Mouse (Mus musculus) forebrain, embryonic 14.5 days (tissue): ENCODE data around the gene Igf2r. TPM values are rescaled to one million over a fixed set of nuclear protein-coding genes. Genes with fewer than 3 reads are reported as not detected.

Experiments used
- ATAC-seq: fragments of 200-750 bp; cut with Nextera tagmentation; 2 replicates; pipeline ENCODE4 v1.8.0; 2017; ENCODE audit warnings: mild to moderate bottlenecking, moderate library complexity
- DNase-seq: peaks from one replicate; pipeline ENCODE4 v3.0.0-alpha.2; 2015; ENCODE audit warnings: low spot score
- H3K27ac ChIP-seq: fragments of 300-500 bp; sonication (generic); 2 replicates; pipeline ENCODE4 v1.5.1; 2014; ENCODE audit warnings: low read depth, mild to moderate bottlenecking, control low read depth, low read length, moderate library complexity
- H3K27me3 ChIP-seq: fragments of 300-500 bp; sonication (generic); replicated peaks from 2 replicates; pipeline ENCODE4 v1.6.1; 2014; ENCODE audit warnings: low read length, control low read depth, mixed read lengths; ENCODE audit not compliant: control insufficient read depth, insufficient read depth
- H3K36me3 ChIP-seq: fragments of 300-500 bp; sonication (generic); 2 replicates; pipeline ENCODE4 v1.6.1; 2014; ENCODE audit warnings: low read length, control low read depth; ENCODE audit not compliant: control insufficient read depth, insufficient read depth
- H3K4me1 ChIP-seq: fragments of 300-500 bp; sonication (generic); 2 replicates; pipeline ENCODE4 v1.6.1; 2014; ENCODE audit warnings: antibody characterized with exemption, low read length, control low read depth; ENCODE audit not compliant: control insufficient read depth, insufficient read depth
- H3K4me2 ChIP-seq: fragments of 300-500 bp; sonication (generic); 2 replicates; pipeline ENCODE4 v1.6.1; 2014; ENCODE audit warnings: mild to moderate bottlenecking, control low read depth, low read length
- H3K4me3 ChIP-seq: fragments of 300-500 bp; sonication (generic); 2 replicates; pipeline ENCODE4 v1.5.1; 2014; ENCODE audit warnings: low read depth, low read length, control low read depth
- H3K9ac ChIP-seq: fragments of 300-500 bp; sonication (generic); 2 replicates; pipeline ENCODE4 v1.6.1; 2014; ENCODE audit warnings: mild to moderate bottlenecking, low read length, control low read depth, moderate library complexity
- H3K9me3 ChIP-seq: fragments of 300-500 bp; sonication (generic); replicated peaks from 2 replicates; pipeline ENCODE4 v1.6.1; 2016; ENCODE audit warnings: low read length, control low read depth, mixed read lengths; ENCODE audit not compliant: control insufficient read depth
- WGBS: fragments of 180-500 bp; shearing (Covaris S2); extraction: QIAGEN DNeasy Blood & Tissue Kit; methylation state at CpG from one replicate; pipeline ENCODE4 v1.1.7; 2014; 5-methylcytosine and 5-hydroxymethylcytosine counted together
- polyA plus RNA-seq: library from polyadenylated mRNA; unstranded; fragments of >200 nt; fragmentation: Nextera tagmentation; extraction: Ambion mirVana; gene quantifications from 2 replicates; pipeline ENCODE4 v1.2.1, GENCODE M21; 2014

Gene Igf2r
- polyA plus RNA-seq, 1 experiment from 2014 or later, result 9.6 TPM

DNA sequence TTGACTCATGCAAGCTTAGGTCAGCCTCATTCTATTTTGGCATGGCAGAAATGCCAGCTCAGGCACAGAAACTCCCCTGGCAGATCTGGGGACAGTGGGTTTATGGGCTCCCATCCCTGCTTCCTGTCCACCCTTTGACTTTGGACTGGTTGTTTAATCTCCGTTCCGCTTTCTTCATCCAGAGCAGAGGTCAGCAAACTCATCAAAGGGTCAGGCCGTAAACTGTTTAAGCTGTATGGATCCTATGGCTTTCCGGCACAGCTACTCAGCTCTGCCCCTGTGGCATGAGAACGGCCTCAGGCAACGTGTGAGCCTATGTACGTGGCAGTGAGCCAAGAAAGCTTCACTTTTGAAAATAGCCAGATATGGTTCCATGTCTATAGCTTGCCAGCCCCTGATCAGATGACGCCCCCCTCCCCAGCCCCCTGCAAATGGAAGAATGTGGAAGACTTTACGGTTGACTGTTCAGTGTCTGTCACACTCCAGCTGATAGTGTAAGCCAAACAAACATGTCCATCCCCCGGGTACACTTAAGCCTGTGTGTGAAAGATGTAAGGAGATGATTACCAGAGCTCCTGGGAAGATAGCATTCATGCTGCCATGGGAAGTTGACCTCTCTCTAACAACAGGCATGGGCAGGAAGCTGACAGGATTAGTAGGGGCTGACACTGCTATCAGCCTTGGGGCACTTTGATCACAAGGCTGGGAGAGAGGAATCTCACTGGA, 21.1 kb upstream of the Igf2r start:
- H3K27me3 ChIP-seq, result no peaks in the 10 kb centered on the region
- no peaks in the 10 kb centered on the region for H3K36me3 ChIP-seq
- peak; percentile 67 for ATAC-seq
- no peak overlapping the region for H3K4me2 ChIP-seq
- H3K9ac ChIP-seq, result no peak overlapping the region
- peak; percentile 71 for DNase-seq
- H3K4me1 ChIP-seq, result peaks cover 13% of the 10 kb centered on the region; the same call in 1 of the 2 replicates
- no peak overlapping the region for H3K4me3 ChIP-seq
- H3K27ac ChIP-seq, result no peak overlapping the region
- WGBS, result 28% methylated on average over 10 of the region's 10 CpGs
- no peaks in the 10 kb centered on the region for H3K9me3 ChIP-seq

DNA sequence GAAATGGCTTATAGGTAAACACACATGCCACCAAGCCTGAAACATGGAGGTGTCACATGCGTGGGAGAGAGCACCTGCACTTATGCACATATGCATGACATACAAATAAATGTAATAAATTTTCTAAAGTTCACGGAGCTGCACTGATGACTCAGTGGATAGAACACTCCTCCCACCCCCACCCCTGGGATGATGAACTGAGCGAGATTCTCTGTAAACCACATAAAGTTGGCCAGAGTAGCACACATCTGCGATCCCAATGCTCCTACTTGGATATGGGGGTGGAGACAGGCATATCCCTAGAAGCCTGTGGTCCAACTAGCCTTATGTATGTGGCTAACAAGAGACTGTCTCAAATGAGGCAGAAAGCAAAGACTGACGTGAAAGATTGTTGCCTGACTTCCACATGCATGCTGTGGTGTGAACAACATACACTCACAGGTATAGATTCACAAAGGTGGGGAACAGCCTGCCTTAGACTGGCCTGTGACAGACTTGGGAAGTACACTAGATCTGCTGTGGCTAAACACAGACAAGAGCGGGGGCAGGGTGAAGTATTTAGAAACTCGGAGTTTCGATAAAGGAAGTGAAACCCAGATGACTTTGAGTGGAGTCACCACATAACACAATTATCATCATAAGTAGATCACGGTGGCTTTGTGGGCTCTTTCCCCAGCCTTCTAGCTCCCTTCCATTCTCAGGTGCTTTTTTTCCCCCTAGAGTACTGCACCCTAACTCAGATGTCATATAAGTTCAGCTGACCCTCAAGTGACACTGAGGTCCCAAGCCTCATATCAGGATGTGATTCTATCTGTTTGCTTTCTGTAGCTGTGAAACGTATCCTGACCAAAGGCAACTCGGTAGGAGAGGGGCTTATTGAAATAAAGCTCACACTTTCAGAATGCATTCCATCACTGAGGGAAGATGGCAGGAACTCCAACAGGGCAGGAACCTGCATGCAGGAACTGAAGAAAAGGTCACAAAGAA, 13.7 kb upstream of the Igf2r start:
- Histone ChIP-seq H3K4me1 (no peaks in the 10 kb centered on the region), H3K27me3 (no peaks in the 10 kb centered on the region), H3K9ac (no peak overlapping the region), H3K36me3 (no peaks in the 10 kb centered on the region), H3K4me3 (no peak overlapping the region), H3K27ac (no peak overlapping the region), H3K9me3 (no peaks in the 10 kb centered on the region), H3K4me2 (no peak overlapping the region)
- 78% methylated on average over 11 of the region's 11 CpGs for WGBS
- ATAC-seq, result no peak
- no peak for DNase-seq

GRCm38 (mm10) chr17:12781101-12781500, 11.6 kb upstream of the Igf2r start:
- no peak overlapping the region for H3K4me3 ChIP-seq
- H3K27me3 ChIP-seq, result no peaks in the 10 kb centered on the region
- no peak for DNase-seq
- no peaks in the 10 kb centered on the region for H3K36me3 ChIP-seq
- no peak for ATAC-seq
- H3K9me3 ChIP-seq, result no peaks in the 10 kb centered on the region
- no peak overlapping the region for H3K27ac ChIP-seq
- no peak overlapping the region for H3K9ac ChIP-seq
- H3K4me2 ChIP-seq, result no peak overlapping the region
- no peaks in the 10 kb centered on the region for H3K4me1 ChIP-seq
- 31% methylated on average over 5 of the region's 5 CpGs for WGBS

DNA sequence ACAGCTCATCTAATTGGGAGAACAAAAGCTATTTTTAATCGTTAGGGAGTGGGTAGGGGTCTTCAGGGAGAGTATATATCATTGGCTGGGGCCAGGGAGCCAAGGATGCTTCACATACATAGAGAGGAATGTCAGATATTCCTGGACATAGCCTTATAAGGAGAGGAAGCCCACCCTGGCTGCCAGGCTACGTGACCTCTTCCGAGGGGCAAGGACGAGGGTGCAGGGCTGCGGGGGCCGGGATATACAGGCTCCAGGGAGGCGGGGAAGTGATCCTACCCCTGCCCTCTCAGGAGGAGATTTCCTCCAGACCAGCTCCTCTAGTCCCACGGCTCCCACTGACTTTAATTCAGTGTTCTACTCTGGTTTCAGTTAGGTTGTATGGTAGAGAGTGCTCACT, 10.7 kb upstream of the Igf2r start:
- no peak for DNase-seq
- no peak for ATAC-seq
- WGBS, result 58% methylated on average over 8 of the region's 8 CpGs

GRCm38 (mm10) chr17:12779442-12779841, 10.0 kb upstream of the Igf2r start:
- Histone ChIP-seq H3K9me3 (no peaks in the 10 kb centered on the region), H3K9ac (no peak overlapping the region), H3K4me1 (no peaks in the 10 kb centered on the region), H3K27ac (no peak overlapping the region), H3K4me2 (no peak overlapping the region), H3K27me3 (no peaks in the 10 kb centered on the region), H3K4me3 (no peak overlapping the region), H3K36me3 (no peaks in the 10 kb centered on the region)
- 91% methylated on average over 3 of the region's 3 CpGs for WGBS
- DNase-seq (no peak), ATAC-seq (no peak)

More for the DNA sequence above, 10.7 kb upstream of the Igf2r start:
- no peaks in the 10 kb centered on the region for H3K36me3 ChIP-seq
- no peak overlapping the region for H3K9ac ChIP-seq
- H3K27me3 ChIP-seq, result no peaks in the 10 kb centered on the region
- no peak overlapping the region for H3K4me2 ChIP-seq
- H3K4me1 ChIP-seq, result no peaks in the 10 kb centered on the region
- H3K27ac ChIP-seq, result no peak overlapping the region
- H3K4me3 ChIP-seq, result no peak overlapping the region
- H3K9me3 ChIP-seq, result no peaks in the 10 kb centered on the region

DNA sequence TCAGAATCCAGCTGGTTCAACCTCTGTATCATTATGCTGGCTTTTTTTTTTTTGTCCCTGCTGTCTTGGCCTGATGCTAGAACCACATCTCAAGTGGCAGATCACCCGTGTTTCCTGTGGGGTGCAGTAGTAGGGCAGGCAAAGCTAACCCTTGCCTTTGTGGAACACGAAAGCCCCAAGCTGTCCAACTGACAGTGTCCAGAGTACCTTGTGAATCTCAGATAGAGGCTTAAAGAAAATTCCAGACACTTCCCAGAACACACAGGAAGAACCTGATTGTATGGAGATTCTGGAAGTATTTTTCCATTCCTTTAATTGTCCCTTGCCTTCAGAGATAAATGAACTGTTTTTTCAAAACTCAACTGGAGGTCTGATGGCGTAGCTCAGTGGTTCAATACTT, 4.5 kb upstream of the Igf2r start:
- H3K9ac ChIP-seq, result no peak overlapping the region
- no peak for DNase-seq
- H3K36me3 ChIP-seq, result no peaks in the 10 kb centered on the region
- H3K4me3 ChIP-seq, result no peak overlapping the region
- no peak overlapping the region for H3K4me2 ChIP-seq
- no peaks in the 10 kb centered on the region for H3K27me3 ChIP-seq
- H3K4me1 ChIP-seq, result no peaks in the 10 kb centered on the region; the same call in 1 of the 2 replicates
- H3K9me3 ChIP-seq, result no peaks in the 10 kb centered on the region
- H3K27ac ChIP-seq, result no peak overlapping the region
- no peak for ATAC-seq
- WGBS, result 76% methylated on average over 3 of the region's 3 CpGs

- Histone ChIP-seq H3K27ac (no peak overlapping the region), H3K36me3 (no peaks in the 10 kb centered on the region), H3K4me3 (no peak overlapping the region), H3K4me2 (no peak overlapping the region), H3K27me3 (no peaks in the 10 kb centered on the region), H3K9me3 (no peaks in the 10 kb centered on the region), H3K9ac (no peak overlapping the region), H3K4me1 (peaks cover 15% of the 10 kb centered on the region)
- ATAC-seq (no peak), DNase-seq (no peak)
- WGBS, result 87% methylated on average over 5 of the region's 5 CpGs
Measured at GRCm38 (mm10) chr17:12770500-12770899, 1.0 kb upstream of the Igf2r start.

- ATAC-seq, result no peak; the same call in 1 of the 2 replicates
- peak overlapping the region; percentile 68; the same call in 1 of the 2 replicates for H3K27ac ChIP-seq
- H3K27me3 ChIP-seq, result no peaks in the 10 kb centered on the region
- DNase-seq, result no peak
- WGBS, result 9% methylated on average over 41 of the region's 41 CpGs
- H3K9me3 ChIP-seq, result no peaks in the 10 kb centered on the region
- peaks cover 15% of the 10 kb centered on the region for H3K4me1 ChIP-seq
- H3K36me3 ChIP-seq, result no peaks in the 10 kb centered on the region
- peak overlapping the region; percentile 89 for H3K4me2 ChIP-seq
- H3K9ac ChIP-seq, result peak overlapping the region; percentile 88
- H3K4me3 ChIP-seq, result peak overlapping the region; percentile 86
Measured at GRCm38 (mm10) chr17:12768415-12769379, 767 bp downstream of the Igf2r start.
